Mouse (Mus musculus) C2C12 (cell line): Measurements from ENCODE around the gene Pex5. TPM values are rescaled to one million over a fixed set of nuclear protein-coding genes. Genes with fewer than 3 reads are reported as not detected.
"Not testable (repeated sequence)": the region's sequence is repeated elsewhere in the genome, so short reads cannot be mapped to it uniquely, and the experiment has no call there.

Source experiments
- H3K27me3 ChIP-seq: one replicate; pipeline ENCODE4 v1.6.1; 2011; ENCODE audit not compliant: control insufficient read depth, insufficient read depth, insufficient read length
- H3K36me3 ChIP-seq: one replicate; pipeline ENCODE4 v1.6.1; 2011; ENCODE audit not compliant: control insufficient read depth, insufficient read depth
- H3K4me3 ChIP-seq: one replicate; pipeline ENCODE4 v1.5.1; 2011; ENCODE audit warnings: mild to moderate bottlenecking, control low read depth; ENCODE audit not compliant: poor library complexity, insufficient read depth, severe bottlenecking
- H3K79me2 ChIP-seq: one replicate; pipeline ENCODE4 v1.6.1; 2011; ENCODE audit not compliant: control insufficient read depth, insufficient read depth
- H3K79me3 ChIP-seq: one replicate; pipeline ENCODE4 v1.6.1; 2011; ENCODE audit warnings: low read depth, control low read depth
- H3ac ChIP-seq: one replicate; pipeline ENCODE3; 2011; ENCODE audit warnings: low read depth; ENCODE audit not compliant: control insufficient read depth, insufficient read length
- CEBPB ChIP-seq: IDR thresholded peaks from one replicate; pipeline ENCODE4 v1.6.1; 2011; ENCODE audit warnings: low read depth, mild to moderate bottlenecking, control low read depth, moderate library complexity
- CTCF ChIP-seq: IDR thresholded peaks from one replicate; pipeline ENCODE4 v1.5.1; 2011; ENCODE audit not compliant: control insufficient read depth, insufficient read depth, insufficient read length
- FOSL1 ChIP-seq: IDR thresholded peaks from one replicate; pipeline ENCODE4 v1.8.0; 2011; ENCODE audit warnings: mild to moderate bottlenecking, low read length; ENCODE audit not compliant: poor library complexity, insufficient read depth, severe bottlenecking
- MAX ChIP-seq: IDR thresholded peaks from one replicate; pipeline ENCODE4 v1.6.1; 2011; ENCODE audit warnings: mild to moderate bottlenecking, control low read depth
- MYOD1 ChIP-seq: IDR thresholded peaks from one replicate; pipeline ENCODE4 v1.6.1; 2011; ENCODE audit warnings: low read depth; ENCODE audit not compliant: control insufficient read depth, insufficient read length
- MYOG ChIP-seq: IDR thresholded peaks from one replicate; pipeline ENCODE4 v1.6.1; 2011; ENCODE audit not compliant: control insufficient read depth, insufficient read length; ENCODE audit errors: extremely low read depth
- USF1 ChIP-seq: IDR thresholded peaks from one replicate; pipeline ENCODE4 v1.6.1; 2011; ENCODE audit warnings: low read depth, mild to moderate bottlenecking, control low read depth, moderate library complexity
- polyA plus RNA-seq: library from polyadenylated mRNA; unstranded; fragments of >200 nt; fragmentation: generic; extraction: Trizol; gene quantifications from one replicate; pipeline ENCODE4 v1.2.1, GENCODE M21; 2012; ENCODE audit warnings: missing spikeins

The Pex5 gene
- polyA plus RNA-seq, 1 experiment: 32.9 TPM

- Histone ChIP-seq H3K79me2 (no peaks in the 10 kb centered on the region), H3K27me3 (no peaks in the 10 kb centered on the region), H3K36me3 (peaks cover 83% of the 10 kb centered on the region), H3K79me3 (no peaks in the 10 kb centered on the region), H3ac (no peak overlapping the region), H3K4me3 (no peak overlapping the region)
- no peak for TF ChIP-seq CEBPB
- TF ChIP-seq FOSL1: no peak
- TF ChIP-seq MYOD1: no peak
- no peak for TF ChIP-seq MAX
- TF ChIP-seq CTCF: no peak
- TF ChIP-seq USF1: no peak
- TF ChIP-seq MYOG: no peak
These were observed 15.1 kb downstream of the Pex5 start for GRCm38 (mm10) chr6:124399738-124400137.

GRCm38 (mm10) chr6:124394991-124395390 lies 19.9 kb downstream of the Pex5 start:
- not testable (repeated sequence) for H3K79me2 ChIP-seq, H3ac ChIP-seq, H3K27me3 ChIP-seq, H3K79me3 ChIP-seq, H3K4me3 ChIP-seq
- peaks cover 37% of the 10 kb centered on the region for H3K36me3 ChIP-seq

DNA sequence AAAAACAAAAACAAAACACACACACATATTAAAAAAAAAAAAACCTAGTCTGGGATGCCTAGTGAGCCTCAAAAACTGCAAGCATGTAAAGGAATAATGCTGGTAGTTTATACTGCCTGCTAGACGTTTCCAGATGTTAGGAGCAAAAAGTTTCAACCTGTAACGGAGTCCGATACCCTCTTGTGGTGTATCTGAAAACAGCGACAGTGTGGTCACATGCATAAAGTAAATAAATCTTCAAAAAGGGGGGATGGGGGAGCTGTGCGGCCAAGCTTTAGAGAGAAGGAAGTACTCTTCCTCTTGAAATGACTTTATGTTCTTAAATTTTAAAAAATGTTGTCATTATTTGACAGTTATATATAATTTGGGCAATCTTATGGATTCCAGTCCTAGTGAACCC lies 34.7 kb downstream of the Pex5 start:
- Histone ChIP-seq H3K27me3 (no peaks in the 10 kb centered on the region), H3ac (no peak overlapping the region), H3K36me3 (no peaks in the 10 kb centered on the region), H3K79me3 (no peaks in the 10 kb centered on the region), H3K4me3 (no peak overlapping the region), H3K79me2 (no peaks in the 10 kb centered on the region)
- no peak for TF ChIP-seq MYOD1
- TF ChIP-seq USF1: no peak
- no peak for TF ChIP-seq MAX
- no peak for TF ChIP-seq FOSL1
- TF ChIP-seq CTCF: no peak
- TF ChIP-seq CEBPB: no peak
- no peak for TF ChIP-seq MYOG

DNA sequence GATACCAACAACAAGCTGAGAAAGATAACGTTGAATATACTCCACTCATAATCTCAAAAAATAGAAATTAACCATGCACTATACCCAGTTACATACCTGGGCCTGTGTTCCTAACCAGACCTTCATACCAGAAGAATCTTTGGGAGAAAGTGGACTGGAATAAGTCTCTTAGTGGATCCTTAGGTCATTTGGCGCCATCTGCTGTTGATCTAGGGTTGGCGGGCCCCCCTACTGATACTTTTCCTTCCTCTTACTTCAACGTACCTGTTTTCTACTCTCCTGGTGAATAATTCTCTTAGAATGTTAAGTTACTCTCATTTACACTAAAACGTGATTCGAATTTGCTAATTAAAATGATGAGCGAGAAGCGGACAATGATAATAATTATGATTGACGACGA lies 35.5 kb downstream of the Pex5 start:
- Histone ChIP-seq H3ac (no peak overlapping the region), H3K27me3 (no peaks in the 10 kb centered on the region), H3K4me3 (no peak overlapping the region), H3K79me2 (no peaks in the 10 kb centered on the region), H3K79me3 (no peaks in the 10 kb centered on the region), H3K36me3 (no peaks in the 10 kb centered on the region)
- TF ChIP-seq CTCF (peak; percentile 14), USF1 (no peak)

- Histone ChIP-seq H3K36me3 (no peaks in the 10 kb centered on the region), H3K4me3 (no peak overlapping the region), H3K27me3 (no peaks in the 10 kb centered on the region), H3K79me2 (no peaks in the 10 kb centered on the region), H3K79me3 (no peaks in the 10 kb centered on the region), H3ac (no peak overlapping the region)
- TF ChIP-seq CTCF (no peak), MYOD1 (no peak), USF1 (no peak), CEBPB (no peak), FOSL1 (no peak), MAX (no peak), MYOG (no peak)
These were observed 37.2 kb downstream of the Pex5 start for GRCm38 (mm10) chr6:124377494-124378255.

DNA sequence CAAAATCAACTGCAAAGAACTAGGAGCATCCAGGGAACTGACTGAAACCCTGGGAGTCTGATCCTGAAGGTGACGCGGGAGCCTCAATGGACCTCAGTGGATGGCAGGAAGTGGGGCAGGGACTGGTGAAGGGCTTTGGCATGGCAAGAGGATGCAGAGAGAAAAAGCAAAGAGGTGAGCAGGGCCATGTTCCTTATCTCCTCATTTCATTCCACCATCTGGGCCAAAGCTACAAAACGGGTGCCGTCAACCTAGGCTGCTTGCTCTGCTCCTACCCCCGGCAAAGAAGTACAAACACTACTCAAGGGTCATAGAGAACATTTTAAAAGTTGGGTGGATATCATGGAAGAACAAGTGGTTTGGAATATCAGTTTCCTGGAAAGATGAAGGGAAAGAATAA lies 38.6 kb downstream of the Pex5 start:
- Histone ChIP-seq H3ac (no peak overlapping the region), H3K4me3 (no peak overlapping the region)
- TF ChIP-seq MAX (no peak), MYOD1 (no peak), USF1 (no peak), MYOG (no peak), FOSL1 (no peak), CEBPB (no peak), CTCF (no peak)

More for the DNA sequence above, 38.6 kb downstream of the Pex5 start:
- Histone ChIP-seq H3K27me3 (no peaks in the 10 kb centered on the region), H3K79me2 (no peaks in the 10 kb centered on the region), H3K79me3 (no peaks in the 10 kb centered on the region), H3K36me3 (no peaks in the 10 kb centered on the region)
